Mouse (Mus musculus): ENCODE results near the gene Trmt61a.

GRCm38 (mm10) chr12:111681305-111681704, 3.4 kb downstream of the Trmt61a start:
- TF ChIP-seq EP300 (IDR thresholded peaks at IDR 0.05; ENCODE audit: low read depth) (no peak), CTCF (IDR thresholded peaks at IDR 0.05; ENCODE audit: low read depth) (no peak)

All from liver, postnatal 0 days (tissue).